Mouse (Mus musculus) T-cell, adult 2 months (primary cell): Measurements from ENCODE around the gene Tubb2b.

Source experiments
- DNase-seq: peaks from one replicate; pipeline ENCODE4 v3.0.0; 2022; ENCODE audit warnings: low spot score

The Tubb2b gene

GRCm38 (mm10) chr13:34136605-34137004 is 6.3 kb upstream of the Tubb2b start:
- DNase-seq, result no peak

- DNase-seq, result no peak
Observed at GRCm38 (mm10) chr13:34134276-34134675, 4.0 kb upstream of the Tubb2b start.

GRCm38 (mm10) chr13:34133326-34134071 is 3.2 kb upstream of the Tubb2b start:
- DNase-seq, result no peak

DNA sequence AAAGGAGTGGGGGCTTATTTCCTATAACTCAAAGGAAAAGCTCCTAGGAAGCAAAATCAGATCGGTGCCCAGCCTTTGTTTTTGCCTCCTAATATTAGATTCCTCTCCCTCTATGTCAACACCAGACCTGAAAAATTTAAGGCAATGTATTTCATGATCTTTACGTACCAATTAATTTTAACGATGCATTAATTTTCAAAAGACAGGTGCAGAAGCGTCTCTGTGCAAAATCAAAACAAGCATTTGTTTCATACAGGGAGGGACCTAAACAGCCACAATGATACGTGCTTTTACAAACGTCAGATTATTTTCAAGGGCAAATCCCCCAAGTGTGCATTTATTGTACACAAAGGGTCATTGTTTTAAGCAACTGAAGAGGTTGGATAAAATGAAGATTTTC is 2.6 kb upstream of the Tubb2b start:
- DNase-seq, result no peak

GRCm38 (mm10) chr13:34132299-34132698 is 2.0 kb upstream of the Tubb2b start:
- no peak for DNase-seq

GRCm38 (mm10) chr13:34131708-34132060 is 1.4 kb upstream of the Tubb2b start:
- DNase-seq, result peak; percentile 70

DNA sequence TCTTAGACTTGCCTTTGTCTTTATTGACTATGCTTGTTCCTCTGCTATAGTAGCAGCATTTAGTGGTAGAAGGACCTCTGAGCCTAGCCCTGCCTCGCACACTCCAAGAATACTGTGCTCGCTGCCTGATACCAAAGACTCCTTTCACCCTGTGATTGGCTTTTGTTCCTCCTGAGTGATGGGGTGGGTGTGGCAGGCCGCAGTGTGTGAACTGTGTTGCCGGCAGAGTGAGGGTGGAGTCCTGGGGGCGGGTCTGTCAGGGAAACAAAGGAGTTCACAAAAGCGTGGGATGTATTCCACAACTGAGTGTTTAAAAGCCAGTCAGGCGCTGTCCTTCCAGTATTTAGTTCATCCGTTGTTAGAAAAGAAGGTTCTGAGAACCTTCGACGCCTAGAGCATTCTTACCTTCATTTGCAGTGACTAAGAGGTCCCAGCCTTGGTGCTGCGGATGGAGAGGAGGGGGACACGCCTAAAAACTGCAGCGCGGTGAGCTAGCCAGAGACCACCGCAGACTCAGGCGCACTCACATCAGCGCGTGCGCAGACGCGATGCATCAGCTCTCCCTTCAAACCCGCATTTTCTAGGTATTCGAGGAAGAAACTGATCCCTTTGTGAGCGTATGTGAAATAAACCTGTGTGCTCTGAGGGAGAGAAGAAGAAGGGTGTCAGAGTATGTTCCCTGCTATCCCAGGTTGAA is 893 bp upstream of the Tubb2b start:
- peak; percentile 56 for DNase-seq

GRCm38 (mm10) chr13:34129485-34130225 is 611 bp downstream of the Tubb2b start:
- DNase-seq, result peak; percentile 20

DNA sequence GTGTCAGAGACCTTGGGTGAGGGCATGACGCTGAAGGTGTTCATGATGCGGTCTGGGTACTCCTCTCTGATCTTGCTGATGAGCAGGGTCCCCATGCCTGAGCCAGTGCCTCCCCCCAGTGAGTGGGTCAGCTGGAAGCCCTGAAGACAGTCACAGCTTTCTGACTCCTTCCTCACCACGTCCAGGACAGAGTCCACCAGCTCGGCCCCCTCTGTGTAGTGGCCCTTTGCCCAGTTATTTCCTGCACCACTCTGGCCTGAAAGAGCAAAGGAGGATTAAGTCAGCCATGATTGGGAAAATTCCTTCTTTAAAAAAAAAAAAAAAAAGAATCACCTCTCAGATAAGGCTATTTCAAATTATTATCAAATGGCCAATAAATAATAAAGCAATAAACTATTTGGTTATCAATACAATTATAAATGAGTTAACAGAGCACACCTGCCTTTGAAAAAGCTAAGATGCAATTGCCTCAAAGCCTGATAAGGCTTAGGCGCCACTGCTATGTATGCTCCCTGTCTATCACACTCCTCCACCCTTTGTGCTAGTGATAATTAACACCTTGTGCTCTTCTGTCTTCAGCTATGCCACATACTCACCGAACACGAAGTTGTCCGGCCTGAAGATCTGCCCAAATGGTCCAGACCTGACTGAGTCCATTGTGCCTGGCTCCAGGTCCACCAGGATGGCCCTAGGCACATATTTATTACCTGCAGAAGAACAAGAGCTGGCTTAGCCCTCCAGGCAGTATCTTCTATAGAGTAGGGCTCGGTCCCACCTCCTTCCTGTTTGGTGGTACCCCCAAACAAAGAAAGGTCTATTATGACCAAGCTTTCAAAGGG is 1.8 kb downstream of the Tubb2b start:
- DNase-seq, result no peak

- DNase-seq, result no peak
Observed at GRCm38 (mm10) chr13:34125711-34126110, 4.6 kb downstream of the Tubb2b start.

DNA sequence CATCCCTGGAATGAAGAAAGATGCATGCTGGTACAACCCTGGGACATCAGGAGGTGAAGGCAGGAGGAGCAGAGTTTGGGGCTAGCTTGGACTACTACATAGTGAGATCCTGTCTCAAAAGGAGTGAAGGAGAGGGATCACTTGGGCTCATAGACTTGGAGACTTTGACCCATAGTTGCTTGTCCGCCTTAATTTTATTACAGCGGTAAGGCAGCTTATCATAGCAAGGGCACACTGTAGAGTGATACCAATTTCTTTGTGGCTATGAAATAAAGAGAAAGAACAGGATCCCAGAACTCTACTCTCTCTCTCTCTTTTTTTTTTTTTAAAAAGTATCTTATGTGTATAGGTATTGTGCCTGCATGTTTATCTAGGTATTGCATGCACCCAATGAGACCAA is 9.7 kb downstream of the Tubb2b start:
- no peak for DNase-seq

DNA sequence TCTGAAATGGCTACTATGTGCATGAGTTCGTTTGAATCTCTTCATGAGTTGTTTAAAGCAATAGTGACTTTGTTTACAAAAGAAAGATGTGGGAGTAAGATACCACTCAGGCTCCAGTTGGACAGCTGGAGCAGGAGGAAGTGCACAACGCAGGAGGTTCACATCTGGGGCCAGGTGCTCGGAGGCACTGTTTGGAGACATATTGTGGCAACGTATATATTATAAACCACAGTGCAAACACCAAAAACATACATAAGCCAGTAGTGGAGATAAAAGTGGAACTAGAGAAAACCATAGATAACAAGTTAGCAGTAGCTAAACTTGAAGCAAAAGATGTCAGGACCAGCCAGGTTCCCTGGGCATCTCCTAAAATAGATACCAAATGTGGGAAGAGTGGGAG is 10.9 kb downstream of the Tubb2b start:
- DNase-seq, result no peak

- no peak for DNase-seq
Observed at GRCm38 (mm10) chr13:34118816-34119215, 11.4 kb downstream of the Tubb2b start.

- no peak for DNase-seq
Observed at GRCm38 (mm10) chr13:34116508-34116907, 13.8 kb downstream of the Tubb2b start.

DNA sequence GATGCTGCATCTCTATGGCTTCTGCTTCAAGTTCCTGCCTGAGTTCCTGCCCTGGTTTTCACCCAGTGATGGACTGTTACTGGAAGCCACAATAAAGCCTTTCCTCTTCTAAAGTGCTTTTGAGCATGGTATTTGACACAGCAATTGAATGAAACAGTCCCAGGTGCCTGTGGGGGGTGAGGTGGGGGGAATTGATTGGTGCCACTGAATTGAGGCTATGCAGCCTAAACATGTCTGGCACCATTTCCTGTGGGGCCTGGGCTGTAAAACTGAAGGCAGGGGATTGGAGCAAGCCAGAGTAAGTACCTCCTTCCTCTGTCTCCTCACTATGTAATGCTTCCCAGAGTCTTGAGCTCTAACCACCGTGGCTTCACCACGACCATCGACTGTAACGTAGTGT is 15.6 kb downstream of the Tubb2b start:
- no peak for DNase-seq

GRCm38 (mm10) chr13:34113086-34113485 is 17.2 kb downstream of the Tubb2b start:
- no peak for DNase-seq

- no peak for DNase-seq
Observed at GRCm38 (mm10) chr13:34112369-34113081, 17.7 kb downstream of the Tubb2b start.

GRCm38 (mm10) chr13:34111878-34112277 is 18.4 kb downstream of the Tubb2b start:
- no peak for DNase-seq

DNA sequence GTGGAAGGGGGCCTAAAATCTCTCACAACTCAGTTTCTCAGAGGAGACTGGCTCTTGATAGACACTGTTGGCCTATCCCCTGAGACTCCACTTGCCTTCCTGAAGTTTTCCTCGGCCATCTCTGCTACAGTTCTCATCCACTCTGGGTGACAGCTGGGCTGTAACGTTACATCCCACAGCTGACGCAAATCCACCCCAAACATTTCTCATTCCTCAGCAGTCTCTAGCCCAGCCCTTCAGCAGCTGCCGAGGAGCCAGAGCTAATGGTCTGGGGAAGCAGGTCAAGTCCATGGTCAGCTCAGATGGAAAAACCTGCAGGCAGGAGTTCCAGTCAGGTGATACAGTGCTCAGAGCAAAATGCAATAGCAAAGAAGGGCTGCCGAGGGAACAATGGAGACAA is 19.2 kb downstream of the Tubb2b start:
- no peak for DNase-seq

DNA sequence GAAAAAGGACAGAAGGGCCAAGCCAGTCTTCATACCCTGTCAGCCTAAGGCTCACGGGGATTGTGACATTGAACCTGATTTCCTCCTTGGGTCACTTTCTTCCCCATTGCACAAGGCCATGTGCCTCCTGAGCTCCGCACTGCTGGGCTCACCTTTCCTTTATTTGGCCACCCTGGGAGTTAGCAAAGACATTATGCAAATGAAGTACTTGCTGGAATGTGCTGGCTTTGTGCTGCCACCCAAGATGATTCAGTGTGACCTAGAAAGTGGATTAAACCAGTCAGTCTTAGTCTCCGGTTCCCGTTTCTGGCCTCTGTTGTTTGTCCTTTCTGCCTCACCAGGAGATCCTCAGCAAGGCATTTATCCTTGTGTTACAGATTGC is 20.6 kb downstream of the Tubb2b start:
- DNase-seq, result no peak

DNA sequence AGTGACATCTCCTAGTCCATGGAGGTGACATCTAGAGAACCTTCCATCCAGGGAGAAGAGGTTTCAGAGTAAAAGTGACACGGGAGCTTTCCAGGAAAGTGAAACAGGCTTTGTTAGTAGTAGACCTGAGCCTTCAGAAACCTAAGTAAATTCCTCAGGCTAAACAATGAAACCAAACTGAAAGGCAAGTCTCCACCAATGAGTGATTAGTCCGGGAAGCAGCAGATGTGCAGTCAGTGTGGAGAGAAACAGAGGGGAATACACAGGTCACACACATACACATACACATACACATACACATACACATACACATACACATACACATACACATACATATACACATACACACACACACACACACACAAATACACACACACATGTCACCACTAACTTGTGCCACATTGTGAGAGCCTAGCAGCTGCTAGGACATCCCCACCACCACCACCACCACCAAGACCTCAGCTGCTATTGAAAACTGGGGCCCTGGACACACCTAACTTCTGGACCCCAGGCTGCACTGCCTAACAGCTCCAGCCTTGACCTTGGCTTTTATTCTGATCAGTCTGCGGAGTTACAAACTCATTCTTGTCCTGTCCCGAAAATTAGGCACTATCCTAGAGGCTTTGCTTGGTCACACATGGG is 21.1 kb downstream of the Tubb2b start:
- DNase-seq, result no peak
